Mouse (Mus musculus): ENCODE measurements at regions not wholly inside any gene's neighbourhood (a gene's known extent, or its start where the extent isn't known, plus 50 kb on each side); places are given as distances from the start of the nearest gene placed in this dataset.

DNA sequence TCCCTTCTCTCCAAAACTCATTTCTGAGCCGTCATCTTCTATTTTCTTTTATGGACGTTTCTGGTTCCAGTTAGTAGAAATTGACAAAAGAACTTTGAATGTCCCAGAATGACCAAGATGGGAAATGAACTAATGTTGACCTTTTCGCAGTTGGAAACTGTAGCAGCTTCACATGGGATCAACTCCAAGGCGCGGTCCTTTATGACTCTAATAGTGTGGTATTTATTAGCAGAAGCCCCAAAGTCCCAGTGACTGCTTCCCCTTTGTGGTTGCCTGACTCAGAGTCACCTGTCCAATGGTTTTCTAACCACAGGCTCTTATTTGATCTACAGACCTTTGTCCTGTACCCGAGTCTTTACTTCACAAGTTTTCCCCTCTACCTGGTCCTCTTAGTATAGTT is 126.9 kb downstream of the Sec16b start:
- TF ChIP-seq POLR2A (IDR thresholded peaks at IDR 0.05; ENCODE audit: low read depth, low read length) (no peak), CTCF (IDR thresholded peaks at IDR 0.05; ENCODE audit: extremely low read depth, insufficient read length, insufficient replicate concordance, low read depth, low read length) (no peak)

Data from small intestine, adult 2 months (tissue).